Mouse (Mus musculus): ENCODE results near the gene Gm14401. TPM values are rescaled to one million over a fixed set of nuclear protein-coding genes. Genes with fewer than 3 reads are reported as not detected.
"Not testable (repeated sequence)": the region's sequence is repeated elsewhere in the genome, so short reads cannot be mapped to it uniquely, and the experiment has no call there.

Gene Gm14401
- 0.14 TPM in 1 of 2 replicates, not detected in the other for polyA plus RNA-seq (2015; fragmentation: Nextera tagmentation; extraction: Ambion mirVana)

GRCm38 (mm10) chr2:177073432-177074423 lies at the start of gene Gm14401:
Gene Gm14401 (plus strand): TSS chr2:177074320.
- H3K36me3 ChIP-seq; H3K27ac ChIP-seq; H3K4me1 ChIP-seq; H3K4me3 ChIP-seq (replicated peaks); H3K9ac ChIP-seq; H3K27me3 ChIP-seq; ATAC-seq (replicated peaks; ENCODE audit: low FRiP score); H3K4me2 ChIP-seq; H3K9me3 ChIP-seq (replicated peaks): not testable (repeated sequence)
- WGBS = 68% methylated on average over 7 of the region's 7 CpGs

DNA sequence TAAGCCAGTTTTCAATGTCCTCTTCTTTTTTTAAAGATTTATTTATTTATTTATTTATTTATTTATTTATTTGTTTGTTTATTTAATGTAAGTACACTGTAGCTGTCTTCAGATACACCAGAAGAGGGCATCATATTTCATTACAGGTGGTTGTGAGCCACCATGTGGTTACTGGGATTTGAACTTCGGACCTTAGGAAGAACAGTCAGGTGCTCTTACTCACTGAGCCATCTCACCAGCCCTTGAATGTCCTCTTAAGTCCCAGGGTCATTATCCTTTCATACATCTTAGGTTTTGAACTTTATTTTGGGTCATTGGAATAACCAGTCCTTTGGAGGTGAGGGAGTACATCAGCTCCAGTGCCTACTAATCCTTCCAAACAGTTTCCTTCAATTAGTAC lies 1.3 kb upstream of the Gm14401 start:
- not testable (repeated sequence) for H3K4me2 ChIP-seq; H3K9me3 ChIP-seq (replicated peaks); H3K4me1 ChIP-seq; H3K9ac ChIP-seq; H3K36me3 ChIP-seq; H3K27ac ChIP-seq; H3K4me3 ChIP-seq (replicated peaks); ATAC-seq (replicated peaks; ENCODE audit: low FRiP score); H3K27me3 ChIP-seq
- 82% methylated on average over 1 of the region's 1 CpGs for WGBS

DNA sequence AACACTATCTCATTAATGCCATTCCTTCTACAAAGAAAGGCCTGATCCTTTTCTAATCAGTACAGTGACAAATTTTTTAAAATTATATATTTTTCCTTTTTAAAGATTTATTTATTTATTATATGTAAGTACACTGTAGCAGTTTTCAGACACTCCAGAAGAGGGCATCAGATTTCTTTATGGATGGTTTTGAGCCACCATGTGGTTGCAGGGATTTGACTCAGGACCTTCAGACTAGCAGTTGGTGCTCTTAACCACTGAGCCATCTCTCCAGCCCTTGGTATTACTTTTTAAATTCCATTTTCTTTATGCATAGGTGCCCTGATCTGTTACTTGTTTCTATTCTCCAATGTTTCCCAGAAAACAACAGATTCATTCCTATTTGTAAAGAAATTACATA lies 895 bp downstream of the Gm14401 start:
- not testable (repeated sequence) for H3K4me2 ChIP-seq; H3K4me3 ChIP-seq (replicated peaks); H3K9me3 ChIP-seq (replicated peaks); H3K9ac ChIP-seq; H3K27me3 ChIP-seq; H3K27ac ChIP-seq; H3K36me3 ChIP-seq; ATAC-seq (replicated peaks; ENCODE audit: low FRiP score); H3K4me1 ChIP-seq

- H3K27me3 ChIP-seq; H3K9ac ChIP-seq; ATAC-seq (replicated peaks; ENCODE audit: low FRiP score); H3K4me3 ChIP-seq (replicated peaks); H3K36me3 ChIP-seq; H3K27ac ChIP-seq; H3K4me2 ChIP-seq; H3K4me1 ChIP-seq; H3K9me3 ChIP-seq (replicated peaks): not testable (repeated sequence)
- WGBS = 69% methylated on average over 1 of the region's 1 CpGs
Observed at GRCm38 (mm10) chr2:177079866-177080265, 5.7 kb downstream of the Gm14401 start.

DNA sequence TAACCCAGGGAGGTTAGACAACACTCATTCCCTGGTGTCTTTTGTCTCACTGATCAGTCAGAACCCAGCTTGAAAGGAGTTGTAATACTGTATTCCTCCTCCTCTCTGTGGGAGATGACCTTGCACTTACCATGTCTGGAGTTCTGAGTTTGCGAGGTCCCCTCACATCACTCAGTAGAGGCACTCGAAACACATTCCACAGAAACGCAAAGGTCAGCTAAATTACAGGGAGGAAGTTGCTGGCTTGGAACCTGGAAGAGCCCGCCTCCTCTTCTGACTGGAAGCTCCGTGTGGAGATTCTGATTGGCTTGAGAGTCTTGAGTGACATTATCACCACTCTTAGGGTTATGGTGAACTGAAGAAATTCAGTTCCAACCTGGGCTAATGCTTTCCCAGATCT lies 35.0 kb downstream of the Gm14401 start:
- H3K4me1 ChIP-seq; H3K9me3 ChIP-seq (replicated peaks); H3K4me3 ChIP-seq (replicated peaks); ATAC-seq (replicated peaks; ENCODE audit: low FRiP score); H3K36me3 ChIP-seq; H3K4me2 ChIP-seq; H3K27ac ChIP-seq; H3K9ac ChIP-seq; H3K27me3 ChIP-seq: not testable (repeated sequence)
- WGBS = 91% methylated on average over 5 of the region's 5 CpGs

- H3K9me3 ChIP-seq (replicated peaks); H3K27me3 ChIP-seq; ATAC-seq (replicated peaks; ENCODE audit: low FRiP score); H3K27ac ChIP-seq; H3K9ac ChIP-seq; H3K36me3 ChIP-seq; H3K4me3 ChIP-seq (replicated peaks); H3K4me2 ChIP-seq; H3K4me1 ChIP-seq: not testable (repeated sequence)
- 37% methylated on average over 1 of the region's 1 CpGs for WGBS
Observed at GRCm38 (mm10) chr2:177129097-177129496, 55.0 kb downstream of the Gm14401 start.

Other genes starting within 250 kb of the Gm14401 start
- gene Gm14408, start 243.2 kb upstream of the Gm14401 start, polyA plus RNA-seq (2015; fragmentation: Nextera tagmentation; extraction: Ambion mirVana) = not detected in 2 replicates
- gene Gm14296, start 146.5 kb upstream of the Gm14401 start, polyA plus RNA-seq (2015; fragmentation: Nextera tagmentation; extraction: Ambion mirVana) = 12.5 and 12.7 TPM in 2 replicates
- 8.4 and 11.2 TPM in 2 replicates for gene Gm14419, start 73.4 kb upstream of the Gm14401 start, polyA plus RNA-seq (2015; fragmentation: Nextera tagmentation; extraction: Ambion mirVana)
- 25.8 and 26.6 TPM in 2 replicates for gene Gm14410, start 132.1 kb downstream of the Gm14401 start, polyA plus RNA-seq (2015; fragmentation: Nextera tagmentation; extraction: Ambion mirVana)
- gene Gm14409, start 192.7 kb downstream of the Gm14401 start, polyA plus RNA-seq (2015; fragmentation: Nextera tagmentation; extraction: Ambion mirVana) = not detected in 2 replicates
- gene Gm14412, start 250.0 kb downstream of the Gm14401 start, polyA plus RNA-seq (2015; fragmentation: Nextera tagmentation; extraction: Ambion mirVana) = 0.37 and 0.42 TPM in 2 replicates

Measured in kidney, embryonic 15.5 days (tissue).